Mouse (Mus musculus): ENCODE measurements around the gene Dis3l.

DNA sequence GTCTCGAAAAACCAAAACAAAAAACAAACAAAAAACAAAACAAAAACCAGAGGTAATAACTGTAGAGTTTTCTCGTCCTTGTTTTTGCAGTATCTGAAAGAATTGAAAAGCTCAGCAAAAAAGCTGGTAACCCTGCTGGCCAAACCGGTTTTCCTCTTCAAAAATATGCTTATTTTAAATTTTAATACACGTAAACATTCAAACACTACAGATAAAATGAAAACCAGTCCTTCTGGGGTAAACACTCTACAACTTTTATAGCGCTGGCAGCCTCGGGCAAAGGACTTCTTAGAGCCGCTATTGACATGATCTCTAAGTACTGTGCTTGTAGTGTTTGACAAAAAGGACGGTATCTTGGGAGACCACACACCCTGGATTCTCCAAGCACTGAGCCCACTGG is 583 bp upstream of the Dis3l start:
- no peak for TF ChIP-seq GATA1 (IDR thresholded peaks at IDR 0.05; ENCODE audit: borderline replicate concordance, low read length)
- TF ChIP-seq CTCF (IDR thresholded peaks at IDR 0.05; ENCODE audit: low read depth, low read length), result no peak
- TF ChIP-seq GATA2 (IDR thresholded peaks at IDR 0.05; ENCODE audit: borderline replicate concordance, low read depth, low read length), result no peak
- TF ChIP-seq TAL1 (conservative IDR thresholded peaks at IDR 0.05; ENCODE audit: low read depth, low read length), result no peak
- TF ChIP-seq POLR2AphosphoS5 (IDR thresholded peaks at IDR 0.05; ENCODE audit: insufficient replicate concordance, low read depth, low read length), result no peak
